Mouse (Mus musculus): ENCODE measurements around the gene Wipi1.

DNA sequence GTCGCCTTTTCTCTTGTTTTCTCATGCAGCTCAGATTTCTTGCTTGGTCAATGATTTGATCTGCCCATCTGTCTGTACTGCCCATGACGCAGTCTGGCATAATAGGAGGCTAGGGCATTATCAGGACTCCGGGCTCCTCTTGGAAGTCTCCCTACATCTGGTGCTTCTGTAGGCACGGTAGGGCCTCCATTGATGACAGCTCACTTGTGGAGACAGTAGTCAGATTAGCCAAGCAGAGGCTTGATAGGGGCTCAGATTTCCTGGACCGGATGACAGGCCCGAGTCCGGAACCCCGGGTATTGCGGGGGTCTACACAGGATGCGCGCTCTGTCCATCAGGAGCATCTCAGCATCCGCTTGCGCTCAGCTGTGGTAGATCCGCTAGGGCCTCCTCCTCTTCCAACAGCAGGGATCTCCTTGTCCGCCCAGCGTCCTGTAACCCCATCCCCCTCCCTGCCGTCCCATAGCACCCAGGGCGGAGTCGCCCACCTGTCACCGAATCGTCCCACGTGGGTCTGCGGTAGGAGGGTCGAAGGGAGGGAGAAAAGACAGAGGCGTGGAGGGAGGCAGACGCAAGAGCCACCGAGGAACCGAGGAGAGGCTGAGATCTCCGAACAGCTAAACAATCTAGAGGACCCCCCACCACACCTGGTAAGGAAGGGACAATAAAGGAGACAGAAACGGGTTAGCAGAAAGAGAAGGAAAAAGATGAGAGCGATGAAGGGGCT, 38.4 kb upstream of the Wipi1 start:
- TF ChIP-seq CTCF (IDR thresholded peaks at IDR 0.05; ENCODE audit: low read depth) (no peak), EP300 (IDR thresholded peaks at IDR 0.05; ENCODE audit: low read depth) (peak; percentile 79)
